Mouse (Mus musculus): ENCODE data around the gene Dusp6.
A peak's percentile ranks its signal among the peaks of the same experiment; 100 is the strongest.

DNA sequence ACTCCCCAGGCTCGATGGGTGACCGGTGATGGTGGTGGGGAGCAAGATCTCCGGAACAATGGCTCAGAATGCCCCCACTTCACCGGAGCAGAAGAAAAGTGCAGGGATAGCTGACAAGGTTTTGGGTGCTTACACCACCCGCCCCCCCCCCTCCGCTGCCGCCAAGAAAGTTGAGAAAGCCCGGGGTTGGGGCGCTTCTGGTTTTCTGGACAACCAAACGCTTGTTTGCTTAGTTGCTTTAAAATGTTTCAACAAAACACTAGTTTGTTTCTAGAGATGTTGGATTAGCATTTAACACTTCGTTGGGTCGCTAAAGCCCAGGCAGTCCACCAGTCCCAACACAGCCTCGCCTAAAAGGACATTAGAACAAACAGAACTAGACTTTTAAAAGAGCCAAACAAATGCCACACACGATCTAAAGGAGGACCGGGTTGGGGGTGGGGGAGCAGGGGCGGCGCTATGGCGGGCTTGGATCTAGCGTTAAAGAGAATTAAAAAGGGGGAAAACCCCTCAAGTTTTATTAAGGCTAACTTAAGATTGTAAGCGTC is 638 bp upstream of the Dusp6 start:
- TF ChIP-seq POLR2A (IDR thresholded peaks at IDR 0.05; ENCODE audit: low read depth, low read length) (peak; percentile 6), CTCF (IDR thresholded peaks at IDR 0.05; ENCODE audit: borderline replicate concordance, insufficient read depth, low read length) (no peak)

Data from embryonic fibroblast, embryonic 13.5 days (primary cell).